Mouse (Mus musculus): Measurements from ENCODE around the gene Ptgr1.

Gene Ptgr1

GRCm38 (mm10) chr4:58986540-58987190 lies at the start of gene Ptgr1:
Gene Ptgr1, minus strand, starts transcription at chr4:58987119.
- in situ Hi-C loops (cut with MboI, MseI), result no loop called here

GRCm38 (mm10) chr4:59035786-59036350 lies 48.9 kb upstream of the Ptgr1 start:
- in situ Hi-C loops (cut with MboI, MseI), result loop anchor here in 1 of 2 experiments (5.0 kb wide), 1 partner anchor 54 kb away; no protein-coding TSS in a partner anchor

GRCm38 (mm10) chr4:59034918-59035785 lies 48.2 kb upstream of the Ptgr1 start, which contains the start of gene Gng10:
Gene Gng10, plus strand, starts transcription at chr4:59035088.
- in situ Hi-C loops (cut with MboI, MseI), result loop anchor here in 1 of 2 experiments (5.0 kb wide), 1 partner anchor 53 kb away; no protein-coding TSS in a partner anchor

- in situ Hi-C loops (cut with MboI, MseI), result no loop called here
These were observed 47.5 kb upstream of the Ptgr1 start for GRCm38 (mm10) chr4:59034325-59034917.

- in situ Hi-C loops (cut with MboI, MseI), result no loop called here
These were observed 30.0 kb upstream of the Ptgr1 start for GRCm38 (mm10) chr4:59016922-59017321.

GRCm38 (mm10) chr4:59015181-59015580 lies 28.3 kb upstream of the Ptgr1 start:
- in situ Hi-C loops (cut with MboI, MseI), result no loop called here

GRCm38 (mm10) chr4:59011446-59011845 lies 24.5 kb upstream of the Ptgr1 start:
- in situ Hi-C loops (cut with MboI, MseI), result no loop called here

- in situ Hi-C loops (cut with MboI, MseI), result loop anchor here in 1 of 2 experiments (5.0 kb wide), 1 partner anchor 102 kb away; no protein-coding TSS in a partner anchor
These were observed 22.8 kb upstream of the Ptgr1 start for GRCm38 (mm10) chr4:59009696-59010095.

- in situ Hi-C loops (cut with MboI, MseI), result loop anchor here in 1 of 2 experiments (5.0 kb wide), 1 partner anchor 102 kb away; no protein-coding TSS in a partner anchor
These were observed 22.3 kb upstream of the Ptgr1 start for GRCm38 (mm10) chr4:59009186-59009585.

- in situ Hi-C loops (cut with MboI, MseI), result loop anchor here in 1 of 2 experiments (5.0 kb wide), 1 partner anchor 101 kb away; no protein-coding TSS in a partner anchor
These were observed 21.1 kb upstream of the Ptgr1 start for GRCm38 (mm10) chr4:59007974-59008373.

- in situ Hi-C loops (cut with MboI, MseI), result loop anchor here in 1 of 2 experiments (5.0 kb wide), 1 partner anchor 100 kb away; no protein-coding TSS in a partner anchor
These were observed 20.1 kb upstream of the Ptgr1 start for GRCm38 (mm10) chr4:59007016-59007415.

- in situ Hi-C loops (cut with MboI, MseI), result loop anchor here in 1 of 2 experiments (5.0 kb wide), 1 partner anchor 99 kb away; no protein-coding TSS in a partner anchor
These were observed 19.3 kb upstream of the Ptgr1 start for GRCm38 (mm10) chr4:59006211-59006610.

- in situ Hi-C loops (cut with MboI, MseI), result no loop called here
These were observed 16.9 kb upstream of the Ptgr1 start for GRCm38 (mm10) chr4:59003806-59004200.

GRCm38 (mm10) chr4:59002948-59003805 lies 16.3 kb upstream of the Ptgr1 start, which contains the start of gene Gm20503:
Gene Gm20503, plus strand, starts transcription at chr4:59003210.
- in situ Hi-C loops (cut with MboI, MseI), result no loop called here

- in situ Hi-C loops (cut with MboI, MseI), result no loop called here
These were observed 13.7 kb upstream of the Ptgr1 start for GRCm38 (mm10) chr4:59000614-59001013.

- in situ Hi-C loops (cut with MboI, MseI), result no loop called here
These were observed 12.8 kb upstream of the Ptgr1 start for GRCm38 (mm10) chr4:58999686-59000085.

- in situ Hi-C loops (cut with MboI, MseI), result no loop called here
These were observed 11.8 kb upstream of the Ptgr1 start for GRCm38 (mm10) chr4:58998688-58999087.

GRCm38 (mm10) chr4:58997081-58997480 lies 10.2 kb upstream of the Ptgr1 start:
- in situ Hi-C loops (cut with MboI, MseI), result no loop called here

GRCm38 (mm10) chr4:58995251-58995693 lies 8.4 kb upstream of the Ptgr1 start:
- in situ Hi-C loops (cut with MboI, MseI), result no loop called here

GRCm38 (mm10) chr4:58994762-58995161 lies 7.8 kb upstream of the Ptgr1 start, which contains the start of gene Dnajc25:
Gene Dnajc25, plus strand, starts transcription at chr4:58995062.
- in situ Hi-C loops (cut with MboI, MseI), result no loop called here
